Mouse (Mus musculus): Measurements from ENCODE around the gene Idi1. TPM values are rescaled to one million over a fixed set of nuclear protein-coding genes. Genes with fewer than 3 reads are reported as not detected.
"Not testable (repeated sequence)": the region's sequence is repeated elsewhere in the genome, so short reads cannot be mapped to it uniquely, and the experiment has no call there.

Idi1 gene
- polyA plus RNA-seq, 1 experiment from 2014 or later, result 104 TPM

GRCm38 (mm10) chr13:8864990-8865389, 20.3 kb upstream of the Idi1 start:
- no peak overlapping the region for H3K9ac ChIP-seq
- no peaks in the 10 kb centered on the region for H3K9me3 ChIP-seq (replicated peaks)
- 91% methylated on average over 3 of the region's 3 CpGs for WGBS
- ATAC-seq (ENCODE audit: low FRiP score), result no peak
- peaks cover 11% of the 10 kb centered on the region for H3K4me1 ChIP-seq
- no peak overlapping the region for H3K4me2 ChIP-seq (replicated peaks)
- H3K36me3 ChIP-seq, result peaks cover 6% of the 10 kb centered on the region
- H3K27me3 ChIP-seq, result no peaks in the 10 kb centered on the region
- no peak overlapping the region for H3K4me3 ChIP-seq
- no peak overlapping the region for H3K27ac ChIP-seq

- H3K9me3 ChIP-seq (replicated peaks), result no peaks in the 10 kb centered on the region
- H3K36me3 ChIP-seq, result no peaks in the 10 kb centered on the region
- H3K27me3 ChIP-seq, result no peaks in the 10 kb centered on the region
- WGBS, result 92% methylated on average over 7 of the region's 7 CpGs
- no peak for ATAC-seq (ENCODE audit: low FRiP score)
- no peak overlapping the region for H3K4me2 ChIP-seq (replicated peaks)
- no peak overlapping the region for H3K4me3 ChIP-seq
- H3K27ac ChIP-seq, result no peak overlapping the region
- H3K9ac ChIP-seq, result no peak overlapping the region
- peaks cover 11% of the 10 kb centered on the region for H3K4me1 ChIP-seq
Measured at GRCm38 (mm10) chr13:8866612-8867011, 18.7 kb upstream of the Idi1 start.

GRCm38 (mm10) chr13:8869578-8870157, 15.6 kb upstream of the Idi1 start:
- H3K27ac ChIP-seq, result no peak overlapping the region
- peak overlapping the region; percentile 56 for H3K4me3 ChIP-seq
- WGBS, result 82% methylated on average over 5 of the region's 5 CpGs
- no peaks in the 10 kb centered on the region for H3K36me3 ChIP-seq
- peaks cover 11% of the 10 kb centered on the region for H3K4me1 ChIP-seq
- no peaks in the 10 kb centered on the region for H3K27me3 ChIP-seq
- no peaks in the 10 kb centered on the region for H3K9me3 ChIP-seq (replicated peaks)
- ATAC-seq (ENCODE audit: low FRiP score), result no peak
- H3K9ac ChIP-seq, result peak overlapping the region; percentile 79
- peak overlapping the region; percentile 73 for H3K4me2 ChIP-seq (replicated peaks)

GRCm38 (mm10) chr13:8870160-8870509, 15.2 kb upstream of the Idi1 start:
- peak overlapping the region; percentile 73 for H3K4me2 ChIP-seq (replicated peaks)

GRCm38 (mm10) chr13:8870510-8871313, 14.6 kb upstream of the Idi1 start:
- H3K27me3 ChIP-seq, result no peaks in the 10 kb centered on the region
- WGBS, result under 1% methylated on average over 57 of the region's 57 CpGs

More at GRCm38 (mm10) chr13:8870160-8870509, 15.2 kb upstream of the Idi1 start:
- H3K36me3 ChIP-seq, result no peaks in the 10 kb centered on the region
- no peaks in the 10 kb centered on the region for H3K27me3 ChIP-seq
- H3K4me1 ChIP-seq, result peaks cover 11% of the 10 kb centered on the region
- H3K9ac ChIP-seq, result peak overlapping the region; percentile 79
- no peaks in the 10 kb centered on the region for H3K9me3 ChIP-seq (replicated peaks)
- H3K4me3 ChIP-seq, result peak overlapping the region; percentile 56
- 8% methylated on average over 9 of the region's 9 CpGs for WGBS
- peak overlapping the region; percentile 97 for H3K27ac ChIP-seq
- no peak for ATAC-seq (ENCODE audit: low FRiP score)

GRCm38 (mm10) chr13:8871314-8871962, 13.9 kb upstream of the Idi1 start, which contains the start of gene Wdr37:
Gene Wdr37, minus strand, starts transcription at chr13:8871909.
- ATAC-seq (ENCODE audit: low FRiP score), result peak; percentile 78
- WGBS, result 2% methylated on average over 18 of the region's 18 CpGs
- no peaks in the 10 kb centered on the region for H3K9me3 ChIP-seq (replicated peaks)
- no peaks in the 10 kb centered on the region for H3K36me3 ChIP-seq
- H3K4me1 ChIP-seq, result peaks cover 11% of the 10 kb centered on the region
- no peaks in the 10 kb centered on the region for H3K27me3 ChIP-seq
- H3K4me2 ChIP-seq (replicated peaks), result peak within 1 kb of the TSS; percentile 73
- peak within 1 kb of the TSS; percentile 56 for H3K4me3 ChIP-seq
- peak within 1 kb of the TSS; percentile 97 for H3K27ac ChIP-seq
- H3K9ac ChIP-seq, result peak within 1 kb of the TSS; percentile 79

More at GRCm38 (mm10) chr13:8870510-8871313, 14.6 kb upstream of the Idi1 start:
- H3K4me3 ChIP-seq, result peak overlapping the region; percentile 56
- H3K9me3 ChIP-seq (replicated peaks), result no peaks in the 10 kb centered on the region
- H3K36me3 ChIP-seq, result no peaks in the 10 kb centered on the region
- H3K27ac ChIP-seq, result peak overlapping the region; percentile 97
- peaks cover 11% of the 10 kb centered on the region for H3K4me1 ChIP-seq
- H3K4me2 ChIP-seq (replicated peaks), result peak overlapping the region; percentile 73
- H3K9ac ChIP-seq, result peak overlapping the region; percentile 79
- peak; percentile 92 for ATAC-seq (ENCODE audit: low FRiP score)

GRCm38 (mm10) chr13:8873776-8874175, 11.5 kb upstream of the Idi1 start:
- Histone ChIP-seq H3K27me3 (no peaks in the 10 kb centered on the region), H3K36me3 (no peaks in the 10 kb centered on the region), H3K4me3 (no peak overlapping the region), H3K4me1 (peaks cover 8% of the 10 kb centered on the region), H3K4me2 (replicated peaks) (no peak overlapping the region), H3K9me3 (replicated peaks) (no peaks in the 10 kb centered on the region), H3K27ac (no peak overlapping the region), H3K9ac (no peak overlapping the region)
- 93% methylated on average over 1 of the region's 1 CpGs for WGBS
- ATAC-seq (ENCODE audit: low FRiP score), result no peak

- Histone ChIP-seq H3K4me3 (no peak overlapping the region), H3K36me3 (no peaks in the 10 kb centered on the region), H3K4me1 (peaks cover 3% of the 10 kb centered on the region), H3K27me3 (no peaks in the 10 kb centered on the region), H3K4me2 (replicated peaks) (no peak overlapping the region), H3K9ac (no peak overlapping the region), H3K27ac (no peak overlapping the region), H3K9me3 (replicated peaks) (no peaks in the 10 kb centered on the region)
- WGBS, result 80% methylated on average over 3 of the region's 3 CpGs
- no peak for ATAC-seq (ENCODE audit: low FRiP score)
Measured at GRCm38 (mm10) chr13:8881611-8882010, 3.7 kb upstream of the Idi1 start.

GRCm38 (mm10) chr13:8883870-8884269, 1.4 kb upstream of the Idi1 start:
- not testable (repeated sequence) for H3K27ac ChIP-seq; H3K27me3 ChIP-seq; H3K36me3 ChIP-seq; H3K9ac ChIP-seq; H3K4me3 ChIP-seq; ATAC-seq (ENCODE audit: low FRiP score); H3K4me2 ChIP-seq (replicated peaks); H3K9me3 ChIP-seq (replicated peaks)
- peaks cover 19% of the 10 kb centered on the region for H3K4me1 ChIP-seq
- WGBS, result 77% methylated on average over 5 of the region's 5 CpGs

GRCm38 (mm10) chr13:8886185-8886560, 872 bp downstream of the Idi1 start:
- Histone ChIP-seq H3K36me3 (peaks cover 16% of the 10 kb centered on the region), H3K9me3 (replicated peaks) (no peaks in the 10 kb centered on the region), H3K4me2 (replicated peaks) (peak overlapping the region; percentile 63), H3K4me3 (peak overlapping the region; percentile 72), H3K27me3 (no peaks in the 10 kb centered on the region), H3K9ac (peak overlapping the region; percentile 63), H3K4me1 (peaks cover 19% of the 10 kb centered on the region), H3K27ac (peak overlapping the region; percentile 95)
- no peak for ATAC-seq (ENCODE audit: low FRiP score)
- 5% methylated on average over 9 of the region's 9 CpGs for WGBS

- Histone ChIP-seq H3K4me2 (replicated peaks) (no peak overlapping the region), H3K27me3 (no peaks in the 10 kb centered on the region), H3K4me3 (no peak overlapping the region), H3K9ac (no peak overlapping the region), H3K4me1 (peaks cover 19% of the 10 kb centered on the region), H3K27ac (no peak overlapping the region), H3K9me3 (replicated peaks) (no peaks in the 10 kb centered on the region), H3K36me3 (peaks cover 24% of the 10 kb centered on the region)
- WGBS, result 100% methylated on average over 1 of the region's 1 CpGs
- no peak for ATAC-seq (ENCODE audit: low FRiP score)
Measured at GRCm38 (mm10) chr13:8888603-8889002, 3.3 kb downstream of the Idi1 start.

- H3K27ac ChIP-seq; H3K4me2 ChIP-seq (replicated peaks); ATAC-seq (ENCODE audit: low FRiP score); H3K4me3 ChIP-seq; H3K36me3 ChIP-seq; H3K9ac ChIP-seq; H3K4me1 ChIP-seq; H3K27me3 ChIP-seq: not testable (repeated sequence)
- H3K9me3 ChIP-seq (replicated peaks), result peaks cover 18% of the 10 kb centered on the region
- WGBS, result 94% methylated on average over 2 of the region's 2 CpGs
Measured at GRCm38 (mm10) chr13:8905986-8906385, 20.7 kb downstream of the Idi1 start.

Measured in hindbrain, embryonic 12.5 days (tissue).